Mouse (Mus musculus): Measurements from ENCODE around the gene Pin1. TPM values are rescaled to one million over a fixed set of nuclear protein-coding genes. Genes with fewer than 3 reads are reported as not detected.

The Pin1 gene
- 36.1 and 37.6 TPM in 2 replicates for polyA plus RNA-seq (2015; fragmentation: Nextera tagmentation; extraction: Ambion mirVana)

GRCm38 (mm10) chr9:20651602-20652259 is at the start of gene Pin1:
Gene Pin1 (plus strand): TSS chr9:20652095.

DNA sequence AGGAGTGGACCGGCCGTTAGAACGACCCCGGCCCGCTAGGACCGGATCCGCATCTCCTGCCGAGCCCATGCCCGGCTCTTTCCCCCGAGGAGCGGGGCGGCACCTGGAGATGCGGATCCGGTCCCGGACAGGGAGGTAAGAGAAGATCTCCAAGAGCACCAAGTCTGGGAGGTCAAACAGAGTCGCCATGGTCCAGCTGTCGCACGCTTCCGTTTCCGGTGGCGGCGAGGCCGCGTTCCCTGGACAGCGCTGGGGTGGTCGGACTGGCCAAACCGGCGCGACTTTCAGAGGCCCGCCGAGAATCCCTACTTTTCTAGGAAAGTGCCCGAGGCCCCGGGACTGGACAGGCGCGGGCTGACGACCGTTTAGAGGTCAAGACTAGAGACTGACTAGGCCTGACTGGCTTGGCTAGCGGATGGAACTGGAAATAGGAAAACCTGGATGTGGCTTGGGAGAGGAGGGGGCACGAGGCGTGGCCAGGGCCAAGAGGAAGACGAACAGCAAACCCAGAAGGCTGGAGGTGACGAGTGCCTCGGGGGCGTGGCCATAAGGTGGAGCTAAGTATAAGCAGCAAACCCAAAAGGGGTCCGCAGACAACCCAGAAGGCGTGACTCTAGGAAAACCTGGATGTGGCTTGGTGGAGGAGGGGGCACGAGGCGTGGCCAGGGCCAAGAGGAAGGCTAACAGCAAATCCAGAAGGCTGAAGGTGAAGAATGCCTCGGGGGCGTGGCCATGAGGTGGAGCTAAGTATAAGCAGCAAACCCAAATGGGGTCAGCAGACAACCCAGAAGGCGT is 9.6 kb upstream of the Pin1 start, which contains the start of gene Ubl5:
Gene Ubl5, plus strand, starts transcription at position 778 of the 795 bp plus-strand sequence.

GRCm38 (mm10) chr9:20644360-20645081 is 7.4 kb upstream of the Pin1 start, which contains the start of gene Fbxl12:
Gene Fbxl12 (minus strand): TSS chr9:20644767.

Other genes starting within 250 kb of the Pin1 start
- gene Zfp26, start 191.9 kb upstream of the Pin1 start, polyA plus RNA-seq (2015; fragmentation: Nextera tagmentation; extraction: Ambion mirVana), result 6.2 and 11.1 TPM in 2 replicates
- 9.6 and 11.3 TPM in 2 replicates for gene Zfp426, start 159.3 kb upstream of the Pin1 start, polyA plus RNA-seq (2015; fragmentation: Nextera tagmentation; extraction: Ambion mirVana)
- gene Zfp266, start 130.7 kb upstream of the Pin1 start, polyA plus RNA-seq (2015; fragmentation: Nextera tagmentation; extraction: Ambion mirVana), result 37.6 and 45.4 TPM in 2 replicates
- gene Zfp846, start 70.8 kb upstream of the Pin1 start, polyA plus RNA-seq (2015; fragmentation: Nextera tagmentation; extraction: Ambion mirVana), result 6.2 and 6.6 TPM in 2 replicates
- 287 and 316 TPM in 2 replicates for gene Ubl5, start 9.2 kb upstream of the Pin1 start, polyA plus RNA-seq (2015; fragmentation: Nextera tagmentation; extraction: Ambion mirVana)
- gene Fbxl12, start 7.3 kb upstream of the Pin1 start, polyA plus RNA-seq (2015; fragmentation: Nextera tagmentation; extraction: Ambion mirVana), result 9.2 and 10.4 TPM in 2 replicates
- 5.4 and 6.0 TPM in 2 replicates for gene Olfm2, start 94.3 kb downstream of the Pin1 start, polyA plus RNA-seq (2015; fragmentation: Nextera tagmentation; extraction: Ambion mirVana)
- gene Col5a3, start 163.0 kb downstream of the Pin1 start, polyA plus RNA-seq (2015; fragmentation: Nextera tagmentation; extraction: Ambion mirVana), result 8.1 and 11.4 TPM in 2 replicates
- gene Rdh8, start 166.4 kb downstream of the Pin1 start, polyA plus RNA-seq (2015; fragmentation: Nextera tagmentation; extraction: Ambion mirVana), result not detected in 2 replicates
- 11.9 and 16.2 TPM in 2 replicates for gene A230050P20Rik, start 216.5 kb downstream of the Pin1 start, polyA plus RNA-seq (2015; fragmentation: Nextera tagmentation; extraction: Ambion mirVana)
- 9.4 and 11.5 TPM in 2 replicates for gene Angptl6, start 227.6 kb downstream of the Pin1 start, polyA plus RNA-seq (2015; fragmentation: Nextera tagmentation; extraction: Ambion mirVana)
- gene Ppan, start 236.1 kb downstream of the Pin1 start, polyA plus RNA-seq (2015; fragmentation: Nextera tagmentation; extraction: Ambion mirVana), result 36.3 and 39.8 TPM in 2 replicates
- gene Eif3g, start 246.5 kb downstream of the Pin1 start, polyA plus RNA-seq (2015; fragmentation: Nextera tagmentation; extraction: Ambion mirVana), result 215 and 220 TPM in 2 replicates

All from urinary bladder, postnatal 0 days (tissue).